Mouse (Mus musculus) stomach, embryonic 14.5 days (tissue): Measurements from ENCODE around the gene Nbr1. TPM values are rescaled to one million over a fixed set of nuclear protein-coding genes. Genes with fewer than 3 reads are reported as not detected.

ENCODE experiments used
- polyA plus RNA-seq: library from polyadenylated mRNA; unstranded; fragments of >200 nt; fragmentation: Nextera tagmentation; extraction: Ambion mirVana; gene quantifications from 2 replicates; pipeline ENCODE4 v1.2.1, GENCODE M21; 2014

Nbr1 gene
- polyA plus RNA-seq, 1 experiment from 2014 or later = 59.8 TPM

Other genes starting within 250 kb of the Nbr1 start
- 140 and 144 TPM in 2 replicates for gene Becn1, start 249.9 kb upstream of the Nbr1 start, polyA plus RNA-seq
- 84.6 and 96.2 TPM in 2 replicates for gene Psme3, start 235.9 kb upstream of the Nbr1 start, polyA plus RNA-seq
- gene Aoc2, start 227.1 kb upstream of the Nbr1 start, polyA plus RNA-seq = 1.3 and 1.8 TPM in 2 replicates
- gene Aoc3, start 221.5 kb upstream of the Nbr1 start, polyA plus RNA-seq = 3.2 TPM in 2 replicates
- not detected in 2 replicates for gene G6pc, start 184.6 kb upstream of the Nbr1 start, polyA plus RNA-seq
- gene Aarsd1, start 134.5 kb upstream of the Nbr1 start, polyA plus RNA-seq = 69.6 and 74.0 TPM in 2 replicates
- 8.5 and 9.8 TPM in 2 replicates for gene Gm27029, start 127.4 kb upstream of the Nbr1 start, polyA plus RNA-seq
- 12.0 and 13.5 TPM in 2 replicates for gene Rundc1, start 127.1 kb upstream of the Nbr1 start, polyA plus RNA-seq
- gene Ptges3l, start 126.8 kb upstream of the Nbr1 start, polyA plus RNA-seq = 18.0 and 24.1 TPM in 2 replicates
- 373 and 398 TPM in 2 replicates for gene Rpl27, start 109.9 kb upstream of the Nbr1 start, polyA plus RNA-seq
- gene Ifi35, start 103.7 kb upstream of the Nbr1 start, polyA plus RNA-seq = 22.4 and 23.0 TPM in 2 replicates
- gene Rnd2, start 87.2 kb upstream of the Nbr1 start, polyA plus RNA-seq = 11.6 and 14.2 TPM in 2 replicates
- 47.6 and 52.7 TPM in 2 replicates for gene Vat1, start 85.9 kb upstream of the Nbr1 start, polyA plus RNA-seq
- gene Brca1, start 194 bp upstream of the Nbr1 start, polyA plus RNA-seq = 14.7 and 18.2 TPM in 2 replicates
- gene Tmem106a, start 30.1 kb downstream of the Nbr1 start, polyA plus RNA-seq = 5.9 and 6.7 TPM in 2 replicates
- gene Gm11634, start 47.1 kb downstream of the Nbr1 start, polyA plus RNA-seq = not detected in 2 replicates
- gene Rdm1, start 75.0 kb downstream of the Nbr1 start, polyA plus RNA-seq = 38.3 and 47.5 TPM in 2 replicates
- gene Arl4d, start 113.4 kb downstream of the Nbr1 start, polyA plus RNA-seq = 6.4 and 8.1 TPM in 2 replicates
- gene Dhx8, start 180.8 kb downstream of the Nbr1 start, polyA plus RNA-seq = 32.5 and 35.3 TPM in 2 replicates
- 8.7 and 9.1 TPM in 2 replicates for gene Etv4, start 233.2 kb downstream of the Nbr1 start, polyA plus RNA-seq